Mouse (Mus musculus): ENCODE results near the gene Tgm2.

- TF ChIP-seq POLR2A (IDR thresholded peaks at IDR 0.05; ENCODE audit: borderline replicate concordance, extremely low read depth, low read depth, low read length) = no peak
- no peak for TF ChIP-seq CTCF (IDR thresholded peaks at IDR 0.05; ENCODE audit: insufficient read depth, low read length)
These were observed 67.3 kb downstream of the Tgm2 start for GRCm38 (mm10) chr2:158078971-158079370.

All from lung, adult 2 months (tissue).